Mouse (Mus musculus) intestine, embryonic 15.5 days (tissue): ENCODE results near the gene Zfp740. TPM values are rescaled to one million over a fixed set of nuclear protein-coding genes. Genes with fewer than 3 reads are reported as not detected.

Experiments
- ATAC-seq: fragments of 200-750 bp; cut with Nextera tagmentation; 2 replicates; pipeline ENCODE4 v1.8.0; 2017; ENCODE audit warnings: moderate TSS enrichment, moderate library complexity
- H3K27ac ChIP-seq: fragments of 300-500 bp; sonication (generic); 2 replicates; pipeline ENCODE4 v1.5.1; 2015; ENCODE audit warnings: mild to moderate bottlenecking, inconsistent platforms
- H3K27me3 ChIP-seq: fragments of 300-500 bp; sonication (generic); replicated peaks from 2 replicates; pipeline ENCODE4 v1.6.1; 2015; ENCODE audit warnings: inconsistent platforms
- H3K36me3 ChIP-seq: fragments of 300-500 bp; sonication (generic); 2 replicates; pipeline ENCODE4 v1.6.1; 2015; ENCODE audit warnings: inconsistent platforms
- H3K4me1 ChIP-seq: fragments of 300-500 bp; sonication (generic); replicated peaks from 2 replicates; pipeline ENCODE4 v1.6.1; 2015; ENCODE audit warnings: inconsistent platforms
- H3K4me2 ChIP-seq: fragments of 300-500 bp; sonication (generic); replicated peaks from 2 replicates; pipeline ENCODE4 v1.6.1; 2015; ENCODE audit warnings: mild to moderate bottlenecking, inconsistent platforms
- H3K4me3 ChIP-seq: fragments of 300-500 bp; sonication (generic); replicated peaks from 2 replicates; pipeline ENCODE4 v1.5.1; 2015; ENCODE audit warnings: inconsistent platforms
- H3K9ac ChIP-seq: fragments of 300-500 bp; sonication (generic); 2 replicates; pipeline ENCODE4 v1.6.1; 2015; ENCODE audit warnings: inconsistent platforms
- H3K9me3 ChIP-seq: fragments of 300-500 bp; sonication (generic); 2 replicates; pipeline ENCODE4 v1.6.1; 2016; ENCODE audit warnings: inconsistent platforms
- WGBS: fragments of 180-500 bp; shearing (Covaris S2); methylation state at CpG from one replicate; pipeline ENCODE4 v1.1.7; 2015; 5-methylcytosine and 5-hydroxymethylcytosine counted together
- polyA plus RNA-seq: library from polyadenylated mRNA; unstranded; fragments of >200 nt; fragmentation: Nextera tagmentation; extraction: Ambion mirVana; gene quantifications from 2 replicates; pipeline ENCODE4 v1.2.1, GENCODE M21; 2015

Gene Zfp740
- polyA plus RNA-seq, 1 experiment from 2014 or later = 44.1 TPM

DNA sequence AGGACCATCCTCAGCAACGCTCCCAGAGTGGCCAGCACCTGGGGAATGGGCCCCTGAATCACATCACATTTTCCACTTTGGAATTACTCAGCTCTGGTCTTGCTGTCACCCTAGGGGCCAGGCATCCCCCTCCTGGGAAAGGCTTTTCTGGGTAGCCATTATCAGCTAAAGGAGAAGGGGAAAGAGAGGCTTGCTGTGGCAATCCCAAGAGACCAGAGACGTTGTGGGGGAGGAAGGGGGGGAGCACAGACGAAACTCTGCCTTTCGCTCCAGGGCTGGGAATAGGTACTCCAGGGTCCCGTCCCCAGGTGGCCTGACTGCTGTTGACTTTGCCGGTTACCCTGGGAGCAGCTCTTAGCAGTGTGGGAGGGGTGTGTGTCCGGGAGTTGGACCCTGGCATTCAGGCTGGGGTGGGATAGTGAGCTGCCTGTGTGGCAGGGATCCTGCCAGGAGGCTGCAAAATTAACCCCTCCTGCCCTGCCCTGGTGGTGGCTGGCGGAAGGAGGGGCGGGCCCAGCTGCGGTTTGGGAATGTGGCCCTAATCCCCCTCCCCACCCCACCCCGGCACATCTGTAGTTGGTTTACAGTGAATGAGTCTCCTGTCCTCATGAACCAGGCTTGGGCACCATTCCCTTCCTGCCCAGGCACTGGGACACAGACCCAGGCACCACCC is 55.7 kb downstream of the Zfp740 start:
- WGBS = 38% methylated on average over 11 of the region's 11 CpGs
- Histone ChIP-seq H3K4me1 (peaks cover 30% of the 10 kb centered on the region), H3K9ac (no peak overlapping the region), H3K4me2 (0 out of 2 replicates have a peak overlapping the region, but pooled peaks have one; percentile 94), H3K27me3 (0 out of 2 replicates have a peak, but pooled peaks cover 5% of the 10 kb centered on the region), H3K36me3 (no peaks in the 10 kb centered on the region), H3K9me3 (no peaks in the 10 kb centered on the region), H3K4me3 (0 out of 2 replicates have a peak overlapping the region, but pooled peaks have one; percentile 3), H3K27ac (no peak overlapping the region)
- ATAC-seq = no peak

DNA sequence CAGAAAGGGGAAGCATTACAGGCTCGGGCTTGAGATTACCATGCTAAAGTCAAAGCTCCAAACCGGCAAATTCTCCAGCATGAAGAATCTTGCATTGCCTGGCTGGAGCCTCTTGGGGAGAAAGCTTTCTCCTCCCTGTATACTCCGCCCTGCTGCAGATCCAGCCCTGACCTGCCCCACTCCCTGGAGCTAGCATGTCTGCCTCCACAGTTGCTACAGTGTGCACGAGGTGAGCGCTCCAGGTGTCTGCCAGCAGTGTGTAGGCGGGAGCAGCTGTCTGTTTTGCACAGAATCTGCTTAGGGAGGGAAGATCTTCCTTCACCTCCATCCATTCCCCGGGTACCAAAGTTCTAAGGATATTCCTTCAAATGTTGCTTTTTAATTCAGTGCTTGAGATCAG is 59.5 kb downstream of the Zfp740 start:
- no peak for ATAC-seq
- Histone ChIP-seq H3K36me3 (no peaks in the 10 kb centered on the region), H3K27ac (no peak overlapping the region), H3K4me2 (no peak overlapping the region), H3K27me3 (0 out of 2 replicates have a peak, but pooled peaks cover 5% of the 10 kb centered on the region), H3K9ac (no peak overlapping the region), H3K9me3 (no peaks in the 10 kb centered on the region), H3K4me1 (peaks cover 13% of the 10 kb centered on the region), H3K4me3 (no peak overlapping the region)
- 51% methylated on average over 7 of the region's 7 CpGs for WGBS

DNA sequence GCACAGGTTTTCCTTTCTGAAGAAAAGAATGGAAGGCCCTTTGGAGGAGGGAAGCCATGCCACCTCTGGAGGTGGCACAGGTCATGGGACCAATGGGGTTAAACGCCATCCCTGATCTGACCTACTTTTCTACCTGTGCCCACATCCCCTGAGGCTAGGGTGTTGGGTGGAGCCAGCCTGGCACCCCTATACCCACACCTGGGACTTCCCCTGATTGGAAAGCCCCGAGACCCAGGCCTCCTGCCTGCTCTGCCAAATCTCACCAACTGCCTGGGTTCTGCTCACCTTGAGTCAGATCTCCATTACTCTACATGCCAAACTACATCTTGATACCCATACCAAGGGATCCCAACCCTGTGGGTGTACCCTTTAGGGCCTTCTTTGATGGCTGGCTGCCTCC is 60.0 kb downstream of the Zfp740 start:
- no peaks in the 10 kb centered on the region for H3K36me3 ChIP-seq
- H3K27me3 ChIP-seq = 0 out of 2 replicates have a peak, but pooled peaks cover 5% of the 10 kb centered on the region
- peaks cover 9% of the 10 kb centered on the region for H3K4me1 ChIP-seq
- no peak overlapping the region for H3K9ac ChIP-seq
- no peak overlapping the region for H3K4me3 ChIP-seq
- no peak overlapping the region for H3K4me2 ChIP-seq
- H3K27ac ChIP-seq = no peak overlapping the region
- no peak for ATAC-seq
- no peaks in the 10 kb centered on the region for H3K9me3 ChIP-seq
- 86% methylated on average over 2 of the region's 2 CpGs for WGBS

Other genes starting within 250 kb of the Zfp740 start
- gene Krt78, start 249.0 kb upstream of the Zfp740 start, polyA plus RNA-seq = 0.05 and 0.25 TPM in 2 replicates
- gene Krt8, start 198.8 kb upstream of the Zfp740 start, polyA plus RNA-seq = 775 and 835 TPM in 2 replicates
- gene Krt18, start 175.1 kb upstream of the Zfp740 start, polyA plus RNA-seq = 263 and 305 TPM in 2 replicates
- 122 and 124 TPM in 2 replicates for gene Eif4b, start 129.5 kb upstream of the Zfp740 start, polyA plus RNA-seq
- gene Tns2, start 102.8 kb upstream of the Zfp740 start, polyA plus RNA-seq = 28.2 and 31.8 TPM in 2 replicates
- gene Spryd3, start 67.0 kb upstream of the Zfp740 start, polyA plus RNA-seq = 20.7 and 24.3 TPM in 2 replicates
- 10.9 and 12.7 TPM in 2 replicates for gene Igfbp6, start 58.9 kb upstream of the Zfp740 start, polyA plus RNA-seq
- 12.0 and 14.3 TPM in 2 replicates for gene Soat2, start 52.7 kb upstream of the Zfp740 start, polyA plus RNA-seq
- gene Csad, start 1.5 kb downstream of the Zfp740 start, polyA plus RNA-seq = 45.8 and 49.3 TPM in 2 replicates
- gene Itgb7, start 28.7 kb downstream of the Zfp740 start, polyA plus RNA-seq = 10.8 and 12.9 TPM in 2 replicates
- 15.8 and 16.5 TPM in 2 replicates for gene Rarg, start 54.3 kb downstream of the Zfp740 start, polyA plus RNA-seq
- 0.08 and 0.14 TPM in 2 replicates for gene Gm9918, start 67.3 kb downstream of the Zfp740 start, polyA plus RNA-seq
- gene Mfsd5, start 76.2 kb downstream of the Zfp740 start, polyA plus RNA-seq = 66.2 and 67.9 TPM in 2 replicates
- 18.3 and 19.7 TPM in 2 replicates for gene Espl1, start 93.0 kb downstream of the Zfp740 start, polyA plus RNA-seq
- gene Pfdn5, start 122.9 kb downstream of the Zfp740 start, polyA plus RNA-seq = 306 and 309 TPM in 2 replicates
- gene Myg1, start 128.5 kb downstream of the Zfp740 start, polyA plus RNA-seq = 77.8 and 88.4 TPM in 2 replicates
- 58.2 and 62.7 TPM in 2 replicates for gene Aaas, start 147.5 kb downstream of the Zfp740 start, polyA plus RNA-seq
- 0.59 and 0.68 TPM in 2 replicates for gene Sp7, start 163.9 kb downstream of the Zfp740 start, polyA plus RNA-seq
- 9.0 and 9.6 TPM in 2 replicates for gene Sp1, start 202.9 kb downstream of the Zfp740 start, polyA plus RNA-seq
- 0.54 and 1.2 TPM in 2 replicates for gene Amhr2, start 242.1 kb downstream of the Zfp740 start, polyA plus RNA-seq